ENCODE assay signal across 14 mouse cellular contexts in genomic region chr6:87799576-87799975, GRCm38 (mm10). TPM values are rescaled to one million over a fixed set of nuclear protein-coding genes. Genes with fewer than 3 reads are reported as not detected.
"Had no signal": no experiment of that assay in that cellular context is flagged by ENCODE, and none has a peak within 500 bp of the region (broad histone marks: within the 10 kb centered on the region; RNA-seq: fewer than 3 reads in every experiment).

No protein-coding gene starts in this region.

- H3K27ac ChIP-seq: layer of hippocampus, adult 2 months; limb, embryonic 13.5 days; midbrain, embryonic 13.5 days; neural tube, embryonic 12.5 days had no signal

- H3K36me3 ChIP-seq: neural tube, embryonic 12.5 days had no signal

- ATAC-seq: intestine, postnatal 0 days; midbrain, embryonic 13.5 days had no signal

- DNase-seq: kidney, postnatal 10 days; kidney, postnatal 4 days; left cerebral cortex, postnatal 4 days; lung, adult 18-20 months; retina, postnatal 1 day; right cerebral cortex, postnatal 4 days; spleen, adult 18-20 months; thymus, adult 18-20 months; thymus, postnatal 25 days had no signal

- H3K4me3 ChIP-seq: layer of hippocampus, adult 2 months; limb, embryonic 13.5 days; midbrain, embryonic 13.5 days; neural tube, embryonic 12.5 days had no signal

- H3K9me3 ChIP-seq: limb, embryonic 13.5 days; midbrain, embryonic 13.5 days; neural tube, embryonic 12.5 days had no signal

- H3K27me3 ChIP-seq: limb, embryonic 13.5 days; midbrain, embryonic 13.5 days; neural tube, embryonic 12.5 days had no signal

- H3K4me2 ChIP-seq: limb, embryonic 13.5 days; midbrain, embryonic 13.5 days; neural tube, embryonic 12.5 days had no signal

- H3K4me1 ChIP-seq: midbrain, embryonic 13.5 days; neural tube, embryonic 12.5 days had no signal

- H3K9ac ChIP-seq: limb, embryonic 13.5 days; midbrain, embryonic 13.5 days; neural tube, embryonic 12.5 days had no signal

RNA-seq across cellular contexts. Expression of gene Gp9, which starts 21.7 kb away (rescaled TPM):
- total RNA-seq: left cerebral cortex, postnatal 4 days had no signal
